Mouse (Mus musculus) kidney, adult 2 months (tissue): ENCODE measurements around the gene Ccdc85c.

ENCODE experiments used
- CTCF ChIP-seq: fragments of 200-500 bp; conservative IDR thresholded peaks from 2 replicates; pipeline ENCODE4 v1.5.1; 2011; ENCODE audit warnings: low read depth, mild to moderate bottlenecking, control low read depth, low read length, moderate library complexity, mixed read lengths; ENCODE audit not compliant: insufficient read depth, insufficient read length
- POLR2A ChIP-seq: fragments of 200-500 bp; IDR thresholded peaks from one replicate; pipeline ENCODE4 v1.6.1; 2011; ENCODE audit warnings: low read depth, low read length, control low read depth

DNA sequence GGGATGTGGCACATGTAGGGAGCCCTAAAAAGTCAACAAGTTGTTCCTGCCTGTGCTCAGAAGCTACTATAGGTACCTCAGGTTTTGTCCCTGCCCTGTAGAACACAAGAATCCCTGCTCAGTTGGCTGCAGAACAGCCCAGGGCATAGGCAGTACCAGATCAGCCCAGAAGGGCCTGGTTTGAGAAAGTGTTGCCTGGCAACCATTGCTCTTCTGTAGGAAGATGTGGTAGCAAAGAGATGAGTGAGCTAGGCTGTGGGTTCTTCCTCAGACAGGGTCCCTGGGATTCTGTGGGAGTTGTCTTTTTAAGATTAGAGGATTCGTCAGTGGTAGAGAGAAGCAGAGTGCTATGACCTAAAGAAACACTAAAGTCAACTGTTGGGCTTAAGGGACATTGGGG is 75.1 kb downstream of the Ccdc85c start:
- TF ChIP-seq CTCF (no peak), POLR2A (no peak)
